Mouse (Mus musculus): ENCODE measurements around the gene Thoc5.

The Thoc5 gene

DNA sequence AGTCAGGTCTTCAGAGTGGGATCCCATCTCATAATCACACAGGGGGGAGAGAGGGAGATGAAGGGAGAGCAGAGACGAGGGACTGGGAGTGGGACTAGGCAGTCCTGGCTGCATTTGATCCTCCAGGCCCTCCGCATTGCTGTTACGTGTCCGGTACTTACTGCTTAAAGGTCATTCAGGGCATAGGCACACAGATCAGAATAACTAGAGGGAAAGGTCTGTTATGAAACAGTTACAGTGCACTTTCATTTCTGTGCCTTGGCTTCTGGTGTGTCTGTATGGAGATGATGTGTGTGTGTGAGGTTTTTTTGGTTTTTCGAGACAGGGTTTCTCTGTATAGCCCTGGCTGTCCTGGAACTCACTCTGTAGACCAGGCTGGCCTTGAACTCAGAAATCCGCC lies 11.1 kb downstream of the Thoc5 start:
- DNase-seq (ENCODE audit: low spot score): no peak

DNA sequence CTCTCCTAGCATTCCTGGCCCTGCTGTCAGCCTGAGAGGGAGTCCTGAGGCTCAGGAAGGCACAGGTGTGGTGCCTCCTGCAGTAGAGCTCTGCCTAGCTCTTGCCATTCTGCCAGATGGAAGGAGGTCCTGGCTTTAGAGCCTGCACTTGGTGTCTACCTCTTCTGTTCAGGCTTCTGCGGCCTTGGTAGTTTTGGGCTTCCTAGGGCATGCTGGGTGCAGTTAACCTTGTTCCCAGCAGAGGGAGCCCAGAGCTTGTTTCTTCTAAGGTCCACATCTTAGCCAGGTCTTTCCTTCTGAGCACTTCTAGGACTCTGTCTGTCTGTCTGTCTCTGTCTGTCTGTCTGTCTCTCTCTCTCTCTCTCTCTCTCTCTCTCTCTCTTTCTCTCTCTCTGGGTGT lies 20.9 kb downstream of the Thoc5 start:
- DNase-seq (ENCODE audit: low spot score): peak; percentile 41

DNA sequence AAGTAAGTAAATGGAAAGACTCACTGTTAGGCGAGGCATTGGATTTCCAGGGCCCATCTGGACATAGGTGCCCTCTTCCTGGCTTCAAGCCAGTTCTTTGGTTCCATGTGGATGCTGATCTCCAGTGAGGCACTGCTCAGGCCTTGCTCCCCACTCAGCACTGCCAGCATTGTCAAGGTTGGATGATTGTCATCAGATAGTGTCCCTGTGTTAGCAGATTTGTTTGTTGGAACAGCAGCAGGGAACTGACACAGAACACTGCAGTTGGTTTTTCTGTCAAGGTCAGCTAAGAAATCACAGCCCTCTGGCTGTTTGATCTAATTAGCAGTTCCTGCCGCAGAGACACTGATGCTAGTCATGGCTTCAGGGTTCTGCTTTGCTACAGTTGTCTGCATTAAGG lies 26.2 kb downstream of the Thoc5 start:
- no peak for DNase-seq (ENCODE audit: low spot score)

DNA sequence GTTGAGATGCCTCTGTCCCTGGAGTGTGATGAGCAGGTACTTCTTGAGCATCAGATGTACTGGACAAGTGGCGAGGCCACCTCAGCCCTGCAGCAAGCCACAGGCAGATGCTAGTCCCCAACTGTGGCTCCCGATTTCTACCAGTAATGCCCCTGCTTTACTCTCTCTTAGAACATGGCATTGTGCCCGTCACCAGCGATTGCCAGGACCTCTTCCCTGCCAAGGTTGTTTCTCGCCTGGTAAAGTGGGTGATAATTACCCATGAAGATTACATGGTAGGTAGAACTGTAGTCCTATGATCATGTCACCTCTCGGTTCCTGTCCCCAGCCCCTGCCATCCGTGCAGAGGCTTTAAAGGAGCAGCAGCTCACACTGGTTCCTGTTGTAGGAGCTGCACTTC lies 26.6 kb downstream of the Thoc5 start:
- DNase-seq (ENCODE audit: low spot score): no peak

DNA sequence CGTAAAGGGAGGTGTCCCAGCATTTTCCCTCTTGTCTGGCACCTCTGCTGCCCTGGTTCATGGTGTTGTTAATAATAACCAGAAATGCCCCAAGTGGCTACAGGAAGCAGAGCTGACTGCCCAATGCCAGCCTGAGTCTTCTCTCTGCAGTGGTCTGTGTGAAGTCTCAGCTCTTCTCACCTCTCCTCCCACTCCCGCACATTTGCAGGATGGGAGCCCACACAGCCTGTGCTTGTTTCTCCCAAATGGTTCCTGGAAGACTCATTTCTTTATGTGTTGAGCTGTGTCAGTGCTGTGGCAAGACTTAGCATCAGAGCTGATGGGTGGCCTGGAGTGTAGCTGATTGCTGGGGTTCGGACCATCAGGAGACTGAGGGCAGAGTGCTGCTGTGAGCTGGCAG lies 32.1 kb downstream of the Thoc5 start:
- DNase-seq (ENCODE audit: low spot score): no peak

DNA sequence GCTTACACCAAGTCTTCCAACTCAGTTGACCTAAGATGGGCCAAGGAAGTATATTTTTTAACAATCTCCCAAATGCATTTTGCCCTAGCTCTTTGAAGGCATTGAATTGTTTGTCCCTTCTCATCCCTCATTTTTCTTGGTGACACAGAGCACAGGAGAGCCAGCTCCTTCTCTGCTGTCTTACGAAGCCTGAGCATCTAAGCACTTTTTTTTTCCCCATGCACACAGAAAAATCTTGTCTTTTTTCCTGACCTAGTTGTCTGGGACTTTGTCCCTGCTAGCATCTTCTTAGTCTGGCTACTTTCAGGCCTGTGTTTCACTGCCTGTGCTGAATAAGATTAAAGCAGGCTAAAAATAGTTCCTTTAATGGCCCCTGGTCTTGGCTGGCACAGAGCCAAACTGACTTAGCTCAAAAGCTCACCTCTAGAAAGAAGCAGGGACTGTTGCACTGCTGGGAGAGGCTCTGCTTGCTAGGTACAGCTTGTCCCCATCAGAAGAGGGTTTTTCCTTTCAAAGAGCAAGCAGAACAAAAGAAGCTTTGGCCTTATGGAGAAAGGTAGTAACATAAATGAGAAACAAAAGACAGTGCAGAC lies 36.0 kb downstream of the Thoc5 start:
- DNase-seq (ENCODE audit: low spot score): no peak

DNA sequence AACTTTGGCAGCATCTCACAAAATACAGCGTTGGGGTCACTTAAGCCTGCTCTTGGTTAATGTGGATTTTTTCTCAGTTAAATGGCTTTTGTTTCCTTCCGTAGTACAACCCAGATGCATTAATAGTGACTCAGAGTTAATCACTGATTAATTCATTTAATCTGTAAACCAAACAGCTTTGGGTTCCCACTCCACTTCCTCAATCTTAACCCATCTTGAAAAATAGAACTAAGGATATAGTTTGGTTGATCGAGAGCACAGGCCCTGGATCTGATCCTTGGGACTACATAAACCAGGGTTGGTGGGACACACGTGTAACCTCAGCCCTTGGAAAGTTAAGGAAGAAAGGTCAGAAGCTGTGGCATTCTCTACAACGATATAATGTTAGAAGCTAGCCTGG lies 41.1 kb downstream of the Thoc5 start:
- no peak for DNase-seq (ENCODE audit: low spot score)

DNA sequence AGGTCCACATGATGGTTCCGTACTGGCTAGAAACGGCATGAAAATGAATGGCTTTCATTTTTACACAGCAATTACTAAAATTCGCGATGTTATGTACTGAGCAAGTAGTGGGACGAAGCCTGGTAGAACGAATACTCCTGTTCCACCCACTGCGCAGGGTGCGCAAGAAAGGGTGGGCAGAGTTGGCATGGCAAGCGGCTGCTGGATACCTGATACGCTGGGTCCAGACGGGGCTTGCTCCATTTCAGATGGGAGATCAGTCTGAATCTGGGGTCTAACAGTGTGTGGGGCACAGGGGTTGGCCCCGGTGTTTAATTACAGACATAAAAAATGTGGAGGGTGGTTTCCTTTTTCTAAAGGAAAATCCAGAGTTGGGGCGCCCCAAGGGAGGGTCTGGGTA lies 51.4 kb downstream of the Thoc5 start:
- no peak for DNase-seq (ENCODE audit: low spot score)

DNA sequence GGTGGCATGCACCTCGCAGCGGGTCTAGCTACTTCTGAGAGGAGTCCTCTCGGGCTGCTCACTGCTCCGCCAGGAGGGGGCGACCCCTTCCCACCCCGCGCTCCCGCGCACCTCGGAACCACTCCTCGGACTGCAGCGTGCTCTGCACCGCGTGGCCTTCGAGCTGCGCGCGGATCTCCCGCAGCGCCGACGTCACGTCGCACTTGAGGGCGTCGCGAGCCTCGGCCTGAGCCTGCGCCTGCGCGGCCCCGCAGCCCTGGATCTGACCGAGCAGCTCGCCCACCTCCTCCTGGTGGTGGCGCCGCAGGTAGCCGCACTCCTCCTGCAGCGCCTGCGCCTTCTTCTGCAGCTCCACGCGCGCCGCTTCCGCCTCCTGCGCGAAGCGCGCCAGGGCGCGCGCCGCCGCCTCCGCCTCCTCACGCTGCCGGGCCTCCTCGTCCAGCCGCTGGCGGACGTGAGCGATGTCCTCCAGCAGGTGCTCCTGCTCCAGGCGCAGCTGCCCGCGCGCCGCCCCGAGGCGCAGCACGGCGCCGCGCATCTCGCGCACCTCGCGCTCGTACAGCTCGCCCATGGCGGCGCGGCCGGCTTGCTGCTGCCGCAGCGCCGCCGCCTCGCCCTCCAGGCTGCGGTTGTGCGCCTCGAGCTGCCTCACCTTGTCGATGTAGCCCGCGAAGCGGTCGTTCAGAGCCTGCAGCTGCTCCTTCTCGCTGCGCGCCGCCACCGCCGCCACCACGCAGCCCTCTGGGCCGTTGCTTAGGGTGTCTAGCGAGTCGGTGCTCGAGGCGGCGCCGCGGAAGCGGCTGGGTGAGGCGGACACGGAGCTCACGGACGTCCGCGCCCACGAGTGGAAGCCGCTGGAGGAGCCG lies 52.1 kb downstream of the Thoc5 start:
- DNase-seq (ENCODE audit: low spot score): no peak

DNA sequence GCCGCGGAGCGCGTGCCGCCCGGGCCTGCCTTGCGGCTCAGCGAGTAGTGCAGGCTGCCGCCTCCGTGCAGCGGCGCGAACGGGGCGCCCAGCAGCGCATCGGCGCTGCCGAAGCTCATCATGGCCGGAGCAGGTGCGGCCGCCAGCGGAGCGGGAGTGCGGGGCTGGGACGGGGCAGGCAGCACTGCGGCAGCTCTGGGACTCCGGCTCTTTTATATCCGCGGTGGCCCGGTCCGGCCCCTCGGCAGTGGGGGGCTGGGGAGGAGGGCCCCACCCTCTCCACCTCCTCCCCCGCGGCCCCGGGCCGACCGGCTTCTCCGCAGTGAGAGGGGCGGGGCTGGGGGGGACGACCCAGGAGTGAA lies 52.7 kb downstream of the Thoc5 start, which contains the start of gene Nefh:
Gene Nefh (minus strand): TSS at position 252 of the 362 bp plus-strand sequence.
- DNase-seq (ENCODE audit: low spot score): no peak

DNA sequence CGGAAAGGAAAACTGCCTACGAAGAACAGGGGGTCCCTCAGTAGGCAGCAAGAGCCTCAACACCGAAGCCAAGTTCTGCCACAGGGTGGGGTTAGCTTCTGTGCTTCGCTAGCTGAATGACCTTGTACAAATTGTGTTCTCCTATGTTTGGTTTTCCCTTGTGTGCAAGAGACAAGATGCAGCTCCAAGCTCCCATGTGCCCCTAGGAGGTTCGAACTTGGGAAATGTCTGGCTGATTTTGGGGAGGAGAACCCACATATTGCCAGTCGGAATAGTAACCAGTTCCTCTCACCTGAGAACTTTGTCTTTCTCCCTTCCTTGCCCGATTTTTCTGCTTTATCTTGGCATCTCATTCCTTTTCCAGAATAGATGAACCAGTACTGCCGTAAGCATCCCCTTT lies 53.7 kb downstream of the Thoc5 start:
- no peak for DNase-seq (ENCODE audit: low spot score)

DNA sequence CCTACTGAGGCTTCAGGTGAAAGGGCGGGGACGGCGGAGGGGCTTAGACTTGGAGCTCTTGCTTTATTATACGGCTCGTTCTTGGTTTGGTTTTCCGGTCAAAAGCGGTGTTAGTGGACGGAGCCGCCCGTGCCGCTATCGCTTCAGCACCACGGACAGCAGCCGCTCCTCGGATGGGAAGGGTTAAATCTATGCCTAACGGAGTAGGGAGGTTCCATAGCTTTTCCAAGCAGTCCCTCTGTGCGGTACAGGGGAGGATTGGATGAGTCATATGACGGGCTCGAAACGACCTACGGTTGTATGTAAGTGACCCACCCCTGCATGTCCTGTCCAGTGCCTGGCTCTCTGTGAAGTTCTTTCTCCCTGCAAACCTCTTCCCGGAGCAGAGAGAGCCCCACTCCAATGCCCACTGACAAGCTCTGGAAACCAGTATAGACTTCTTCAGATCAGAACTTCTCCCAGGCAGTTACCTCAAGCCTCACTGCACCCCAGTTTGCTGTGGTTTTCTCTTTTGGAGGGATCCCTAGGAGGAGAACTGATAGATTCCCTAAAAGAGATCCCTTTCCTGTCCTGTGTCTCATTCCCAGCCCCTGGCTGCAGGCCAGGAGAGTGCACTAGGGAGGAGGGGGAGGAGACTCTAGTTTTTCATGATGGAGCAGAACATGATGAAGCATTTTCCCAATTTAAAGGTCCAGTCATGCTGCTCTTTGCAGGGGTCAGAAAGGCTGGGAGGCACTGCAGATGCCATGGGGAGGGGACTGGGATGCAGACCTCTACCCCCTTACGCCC lies 54.3 kb downstream of the Thoc5 start:
- peak; percentile 54 for DNase-seq (ENCODE audit: low spot score)

DNA sequence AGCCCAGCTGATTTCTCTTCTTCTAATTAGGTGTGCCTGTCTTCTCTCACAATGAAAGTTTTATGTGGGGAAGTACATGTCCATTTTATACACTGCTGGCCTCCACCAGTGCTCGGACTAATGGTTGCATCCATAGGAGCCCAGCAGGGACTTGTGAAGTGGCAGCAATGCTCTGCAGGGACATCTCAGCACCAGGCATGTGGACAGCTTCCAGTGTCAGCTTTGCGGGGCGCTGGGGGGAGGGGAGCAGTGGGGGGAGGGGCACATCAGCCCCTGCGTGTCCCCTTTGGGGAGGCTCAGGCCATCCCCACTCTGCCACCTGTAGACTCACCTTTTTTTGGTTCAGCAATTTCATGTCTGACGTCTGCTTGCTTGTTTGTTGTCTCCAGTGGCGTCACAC lies 58.3 kb downstream of the Thoc5 start:
- DNase-seq (ENCODE audit: low spot score): no peak

DNA sequence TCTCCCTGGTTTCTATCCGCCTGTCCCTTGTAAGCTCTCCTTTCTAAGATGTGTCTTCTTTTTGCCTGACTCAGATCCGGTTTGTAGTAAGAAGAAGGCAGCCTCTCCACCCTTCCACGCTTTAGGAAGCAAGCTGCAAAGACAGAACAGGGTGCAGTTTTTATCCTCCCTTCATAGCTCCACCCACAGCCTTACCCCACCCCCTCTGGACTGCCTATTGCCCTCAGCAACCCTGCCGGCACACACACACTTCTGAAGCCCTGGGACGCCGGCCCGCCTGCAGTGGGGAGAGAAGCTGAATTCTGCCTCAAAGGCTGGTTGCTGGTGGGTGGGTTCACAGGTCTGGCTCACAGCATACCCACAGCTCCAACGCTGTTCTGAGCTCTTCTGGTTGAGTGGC lies 58.8 kb downstream of the Thoc5 start:
- no peak for DNase-seq (ENCODE audit: low spot score)

DNA sequence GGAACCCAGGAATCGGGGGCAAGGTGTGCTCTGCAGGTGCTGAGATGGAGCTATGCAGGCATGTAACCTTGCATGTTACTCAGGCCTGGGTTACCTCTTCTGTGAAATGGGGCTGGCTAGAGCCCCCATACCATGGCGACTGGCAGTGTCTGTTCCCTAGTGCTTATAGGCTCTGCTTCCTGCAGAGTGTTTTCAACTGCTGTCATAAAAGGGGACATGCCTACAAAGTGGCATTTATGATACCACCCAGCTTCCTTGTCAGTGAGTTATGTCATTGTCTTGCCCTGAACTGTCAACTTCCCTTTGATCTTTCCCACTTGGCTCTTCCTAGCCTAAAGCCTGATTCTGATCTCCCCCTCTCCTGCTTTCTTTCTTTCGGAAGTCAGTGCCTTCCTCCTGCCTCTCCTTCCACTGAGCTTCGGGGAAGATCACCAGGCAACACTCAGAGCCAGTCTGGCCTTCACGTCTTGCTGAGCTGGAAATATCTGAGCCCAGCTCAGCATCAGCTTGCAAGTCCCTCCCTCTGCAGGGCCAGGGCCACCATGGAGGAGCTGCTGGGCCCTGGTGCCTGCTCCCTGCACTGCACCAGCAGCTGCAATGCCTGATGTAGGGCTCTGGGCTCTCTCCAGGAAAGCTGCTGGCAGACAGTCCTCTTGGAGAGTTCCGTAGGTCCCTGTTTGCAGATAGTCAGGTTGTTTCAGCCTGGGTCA lies 68.1 kb downstream of the Thoc5 start:
- no peak for DNase-seq (ENCODE audit: low spot score)

DNA sequence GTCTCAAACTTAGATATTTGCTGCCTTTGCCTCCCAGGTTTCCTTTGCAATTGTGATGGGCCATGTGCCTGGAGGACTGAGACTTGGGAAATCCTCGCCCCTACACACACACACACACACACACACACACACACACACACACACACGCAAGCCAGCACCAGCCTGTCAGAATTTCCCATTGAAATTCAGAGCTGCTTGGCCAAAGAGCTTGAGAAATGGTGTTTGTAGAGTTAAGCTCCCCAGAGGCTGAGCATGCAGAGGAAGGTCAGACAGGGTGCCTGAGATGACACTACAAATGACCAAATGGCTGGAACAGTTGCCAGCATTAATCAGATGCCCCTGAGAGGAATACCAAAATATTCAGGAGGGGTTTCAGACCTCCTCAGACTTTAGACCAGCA lies 71.2 kb downstream of the Thoc5 start:
- DNase-seq (ENCODE audit: low spot score): no peak

DNA sequence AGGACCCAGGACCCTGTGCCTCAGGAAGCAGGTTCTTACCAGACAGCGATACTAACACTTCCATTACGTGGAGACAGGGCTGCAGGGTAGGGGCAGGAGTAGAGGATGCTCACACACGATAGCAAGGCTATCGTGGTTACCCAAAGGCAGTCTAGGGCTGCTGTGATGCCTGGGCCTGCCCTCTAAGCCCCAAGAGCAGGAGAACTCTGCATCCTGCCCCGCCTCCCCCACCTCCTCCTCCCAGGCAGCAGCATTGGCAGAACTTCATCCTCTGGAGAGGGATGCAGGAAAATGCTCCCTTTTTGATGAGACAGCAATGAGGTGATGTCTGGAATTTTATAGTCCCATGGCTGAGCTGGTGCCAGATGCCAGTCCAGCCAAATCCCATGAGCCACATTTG lies 71.8 kb downstream of the Thoc5 start:
- DNase-seq (ENCODE audit: low spot score): no peak

DNA sequence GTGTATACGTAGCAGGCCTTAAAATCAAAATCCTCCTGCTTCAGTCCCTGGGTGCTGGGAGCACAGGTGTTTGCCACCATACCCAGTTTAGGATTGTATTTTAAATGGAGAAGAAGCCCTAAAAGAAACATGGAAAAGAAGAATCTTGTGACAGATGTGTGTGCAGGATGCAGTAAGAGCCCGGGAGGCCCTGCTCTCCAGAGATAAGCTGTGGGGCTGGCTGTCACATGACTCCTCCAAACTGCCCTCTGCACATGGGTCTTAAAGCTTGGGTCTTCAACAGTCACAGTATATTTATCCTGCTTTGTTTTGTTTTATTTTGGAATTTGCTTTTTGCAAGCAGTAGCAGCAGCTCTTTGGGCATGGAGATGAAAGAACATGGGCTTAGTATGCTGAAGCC lies 72.4 kb downstream of the Thoc5 start:
- no peak for DNase-seq (ENCODE audit: low spot score)

DNA sequence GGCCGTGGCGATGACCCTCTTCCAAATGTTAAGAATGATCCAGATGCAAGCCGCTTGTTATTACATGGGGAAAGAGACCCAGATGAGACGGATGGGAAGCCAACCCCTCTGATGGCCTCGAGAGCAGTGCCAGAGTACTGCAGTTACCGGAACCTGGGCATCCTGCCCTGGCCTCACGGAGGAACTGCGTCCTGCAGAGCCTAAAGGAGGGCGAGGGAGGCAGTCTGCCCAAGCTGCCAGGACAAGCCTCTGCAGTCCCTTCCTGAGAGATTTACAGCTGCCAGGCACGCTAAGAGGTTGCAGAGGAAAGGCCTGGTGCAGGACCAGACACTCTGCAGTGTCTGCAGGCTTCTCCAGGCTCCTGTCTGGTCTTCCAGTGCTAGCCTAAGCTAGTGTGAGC lies 73.3 kb downstream of the Thoc5 start:
- DNase-seq (ENCODE audit: low spot score): no peak

DNA sequence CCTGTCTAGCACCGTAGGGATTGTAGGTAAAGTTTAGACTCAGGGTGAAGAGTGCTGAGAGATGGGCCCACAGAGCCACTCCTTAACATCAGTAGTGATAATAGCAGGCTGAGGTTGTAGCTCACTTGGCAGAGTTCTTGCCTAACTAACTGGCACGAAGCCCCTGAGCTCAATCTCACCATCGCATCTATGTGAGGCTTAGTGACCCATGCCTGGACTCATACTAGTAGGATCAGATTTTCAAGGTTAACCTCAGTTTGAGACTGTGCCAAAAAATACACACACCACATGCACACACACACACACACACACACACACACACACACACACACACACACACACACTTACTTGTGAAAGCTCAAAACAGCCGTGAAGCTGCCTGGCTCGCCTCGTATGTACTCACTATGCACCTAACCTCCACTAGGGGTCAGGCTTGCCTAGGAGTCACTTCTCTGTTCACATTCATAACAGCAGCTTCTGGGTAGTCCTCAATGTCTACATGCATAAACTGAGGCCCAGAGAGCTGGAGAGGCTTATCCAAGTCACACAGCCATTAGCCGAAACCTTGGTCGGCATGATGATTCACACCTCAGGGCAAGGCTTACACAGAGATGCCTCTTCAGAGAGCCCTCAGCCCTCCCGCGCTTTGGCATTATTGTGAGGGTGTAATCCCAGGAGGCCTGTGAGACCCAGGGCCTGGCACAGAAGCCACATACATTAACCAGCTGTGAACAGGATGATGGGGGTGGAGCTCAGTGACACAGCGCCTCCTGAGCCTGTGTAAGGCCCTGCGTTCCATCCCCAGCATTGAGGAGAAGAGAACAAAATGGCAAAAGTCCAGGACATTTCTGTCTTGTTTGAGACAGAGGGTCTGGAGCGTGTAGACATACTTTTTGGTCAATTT lies 78.1 kb downstream of the Thoc5 start:
- DNase-seq (ENCODE audit: low spot score): peak; percentile 19

DNA sequence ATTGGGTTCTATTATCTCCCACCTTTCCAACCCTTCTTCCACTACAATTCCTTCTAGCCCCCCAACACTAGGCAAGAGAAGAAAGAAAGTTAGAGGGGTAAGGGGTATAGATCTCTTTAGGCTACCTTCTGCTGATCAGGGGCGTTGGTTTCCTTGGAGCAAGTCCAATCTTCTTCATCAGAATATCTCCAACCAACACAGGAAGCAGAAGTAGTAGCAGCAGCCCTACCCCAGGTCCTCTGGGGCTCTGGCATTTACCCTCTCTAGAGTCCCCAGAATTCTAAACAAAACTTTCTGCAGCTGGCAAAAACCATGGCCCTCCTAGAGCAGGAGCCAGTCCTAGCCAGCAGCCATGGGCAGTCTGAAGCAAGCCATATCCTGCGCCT lies 78.7 kb downstream of the Thoc5 start:
- DNase-seq (ENCODE audit: low spot score): no peak

Data from ovary, postnatal 14 days (tissue).